Mouse (Mus musculus): ENCODE results near the gene Fxyd1.

The Fxyd1 gene

GRCm38 (mm10) chr7:31077885-31078445 is 21.0 kb upstream of the Fxyd1 start:
- DNase-seq (ENCODE audit: low spot score in 2 of 2) = peak; percentile 32 to 36

- no peak for DNase-seq (ENCODE audit: low spot score in 2 of 2)
Observed at GRCm38 (mm10) chr7:31077470-31077869, 20.5 kb upstream of the Fxyd1 start.

- DNase-seq (ENCODE audit: low spot score in 2 of 2) = no peak
Observed at GRCm38 (mm10) chr7:31076492-31076891, 19.5 kb upstream of the Fxyd1 start, which contains the start of gene Fxyd3. Gene Fxyd3, minus strand, starts transcription at chr7:31076704.

GRCm38 (mm10) chr7:31074713-31075069 is 17.7 kb upstream of the Fxyd1 start:
- DNase-seq (ENCODE audit: low spot score in 2 of 2) = no peak

GRCm38 (mm10) chr7:31074061-31074712 is 17.2 kb upstream of the Fxyd1 start:
- no peak for DNase-seq (ENCODE audit: low spot score in 2 of 2)

- DNase-seq (ENCODE audit: low spot score in 2 of 2) = no peak
Observed at GRCm38 (mm10) chr7:31073546-31073945, 16.5 kb upstream of the Fxyd1 start.

GRCm38 (mm10) chr7:31072326-31072725 is 15.3 kb upstream of the Fxyd1 start:
- DNase-seq (ENCODE audit: low spot score in 2 of 2) = no peak

GRCm38 (mm10) chr7:31070324-31070723 is 13.3 kb upstream of the Fxyd1 start:
- no peak for DNase-seq (ENCODE audit: low spot score in 2 of 2)

GRCm38 (mm10) chr7:31069491-31069890 is 12.5 kb upstream of the Fxyd1 start:
- DNase-seq (ENCODE audit: low spot score in 2 of 2) = no peak

GRCm38 (mm10) chr7:31067836-31068235 is 10.8 kb upstream of the Fxyd1 start:
- DNase-seq (ENCODE audit: low spot score in 2 of 2) = no peak

GRCm38 (mm10) chr7:31063074-31063560 is 6.1 kb upstream of the Fxyd1 start:
- DNase-seq (ENCODE audit: low spot score in 2 of 2) = no peak

- no peak for DNase-seq (ENCODE audit: low spot score in 2 of 2)
Observed at GRCm38 (mm10) chr7:31060621-31061010, 3.6 kb upstream of the Fxyd1 start.

GRCm38 (mm10) chr7:31059919-31060620 is 3.1 kb upstream of the Fxyd1 start:
- DNase-seq (ENCODE audit: low spot score in 2 of 2) = no peak

GRCm38 (mm10) chr7:31059108-31059507 is 2.1 kb upstream of the Fxyd1 start, which contains the start of gene Lgi4:
Gene Lgi4, plus strand, starts transcription at chr7:31059342.
- peak; percentile 64 to 80 for DNase-seq (ENCODE audit: low spot score in 2 of 2)

GRCm38 (mm10) chr7:31058211-31058610 is 1.2 kb upstream of the Fxyd1 start:
- DNase-seq (ENCODE audit: low spot score in 2 of 2) = no peak

- DNase-seq (ENCODE audit: low spot score in 2 of 2) = no peak
Observed at GRCm38 (mm10) chr7:31057730-31058129, 731 bp upstream of the Fxyd1 start.

- no peak for DNase-seq (ENCODE audit: low spot score in 2 of 2)
Observed at GRCm38 (mm10) chr7:31056448-31056847, 551 bp downstream of the Fxyd1 start.

- no peak for DNase-seq (ENCODE audit: low spot score in 2 of 2)
Observed at GRCm38 (mm10) chr7:31055883-31056282, 1.1 kb downstream of the Fxyd1 start.

GRCm38 (mm10) chr7:31055354-31055824 is 1.6 kb downstream of the Fxyd1 start:
- no peak for DNase-seq (ENCODE audit: low spot score in 2 of 2)

GRCm38 (mm10) chr7:31054661-31055320 is 2.2 kb downstream of the Fxyd1 start:
- no peak for DNase-seq (ENCODE audit: low spot score in 2 of 2)

- no peak for DNase-seq (ENCODE audit: low spot score in 2 of 2)
Observed at GRCm38 (mm10) chr7:31053882-31054447, 3.0 kb downstream of the Fxyd1 start.

Measured in natural killer cell, adult 2 months (primary cell).